Mouse (Mus musculus) mammary gland, adult 2 months (tissue): Measurements from ENCODE around the gene Cenph. TPM values are rescaled to one million over a fixed set of nuclear protein-coding genes. Genes with fewer than 3 reads are reported as not detected.

ENCODE experiments used
- polyA plus RNA-seq: library from polyadenylated mRNA; depleted of rRNA; stranded (reverse); fragments of >200 nt; gene quantifications from 2 replicates; pipeline ENCODE4 v1.2.3, GENCODE M21; 2012; ENCODE audit warnings: low replicate concordance; rRNA removed

The Cenph gene
- polyA plus RNA-seq, result 0.24 and 0.45 TPM in 2 replicates

DNA sequence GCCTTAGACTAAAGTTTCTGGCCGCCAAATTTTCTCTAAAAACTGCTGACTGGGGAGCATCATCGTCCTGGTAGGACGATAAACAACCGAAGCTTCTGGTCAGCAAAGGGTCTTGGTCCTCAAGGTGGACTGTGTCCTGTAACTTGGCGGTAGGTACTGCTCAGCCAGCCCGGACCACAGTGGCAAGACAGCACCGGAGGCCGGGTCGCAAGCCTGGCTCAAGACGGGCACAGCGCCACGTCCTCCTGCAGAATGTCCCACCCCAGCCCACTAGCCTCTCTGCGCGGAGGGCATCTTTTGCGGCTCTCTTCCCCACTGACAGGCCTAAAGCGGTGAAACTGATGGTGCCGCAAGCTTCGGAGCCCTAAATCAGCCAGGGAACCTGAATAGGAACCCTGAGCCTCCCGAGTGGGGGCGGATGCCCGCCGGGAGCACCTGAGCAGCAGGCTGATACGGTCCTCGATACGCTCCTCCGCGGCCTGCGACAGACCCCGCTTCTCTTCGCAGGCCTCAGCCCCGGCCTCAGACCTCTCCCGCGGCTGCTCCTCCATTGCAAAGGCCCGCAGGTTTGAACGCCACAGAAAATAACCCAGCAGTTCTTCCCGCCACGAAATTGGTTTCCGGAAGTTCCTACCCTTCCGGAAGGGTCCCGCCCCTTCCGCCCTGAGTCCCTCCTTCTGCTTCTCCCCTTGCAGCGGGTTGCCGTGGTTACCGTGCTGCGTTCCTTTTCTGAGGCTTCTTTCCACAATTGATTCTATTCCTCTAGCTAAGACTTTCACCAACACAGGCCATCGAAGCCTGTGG, at the start of gene Cenph:
Gene Cenph, minus strand, starts transcription at position 648 of the 804 bp plus-strand sequence.

GRCm38 (mm10) chr13:100786414-100786867, 10.7 kb upstream of the Cenph start, which contains the start of gene Ccnb1:
Gene Ccnb1, minus strand, starts transcription at chr13:100786570.

GRCm38 (mm10) chr13:100744036-100744744, 31.5 kb downstream of the Cenph start, which contains the start of gene Mrps36:
Gene Mrps36, minus strand, starts transcription at chr13:100744659.

GRCm38 (mm10) chr13:100730861-100731176, 44.9 kb downstream of the Cenph start, which contains the start of gene Cdk7:
Gene Cdk7, minus strand, starts transcription at chr13:100730939.

Other genes starting within 250 kb of the Cenph start
- 1.8 and 3.8 TPM in 2 replicates for gene Ocln, start 223.2 kb downstream of the Cenph start, polyA plus RNA-seq
- 4.9 and 6.5 TPM in 2 replicates for gene Marveld2, start 158.9 kb downstream of the Cenph start, polyA plus RNA-seq
- 14.6 and 53.5 TPM in 2 replicates for gene Ak6, start 124.9 kb downstream of the Cenph start, polyA plus RNA-seq
- 2.7 and 5.1 TPM in 2 replicates for gene Rad17, start 124.8 kb downstream of the Cenph start, polyA plus RNA-seq
- 2.1 and 2.3 TPM in 2 replicates for gene Taf9, start 124.3 kb downstream of the Cenph start, polyA plus RNA-seq
- 1.8 and 2.7 TPM in 2 replicates for gene Ccdc125, start 106.2 kb downstream of the Cenph start, polyA plus RNA-seq
- gene Cdk7, start 45.0 kb downstream of the Cenph start, polyA plus RNA-seq, result 11.3 and 16.0 TPM in 2 replicates
- gene Mrps36, start 31.2 kb downstream of the Cenph start, polyA plus RNA-seq, result 28.3 and 52.0 TPM in 2 replicates
- 1.9 and 3.3 TPM in 2 replicates for gene Ccnb1, start 10.7 kb upstream of the Cenph start, polyA plus RNA-seq
- gene Slc30a5, start 57.5 kb upstream of the Cenph start, polyA plus RNA-seq, result 19.2 and 28.7 TPM in 2 replicates